Mouse (Mus musculus) ZHBTc4 (cell line): ENCODE data around the gene Tmem30b.
A peak's percentile ranks its signal among the peaks of the same experiment; 100 is the strongest.

ENCODE experiments used
- DNase-seq: peaks from one replicate; pipeline ENCODE4 v3.0.0-alpha.2; 2011; ENCODE audit warnings: low read depth, low spot score

Tmem30b gene

GRCm38 (mm10) chr12:73517022-73517709, 29.0 kb downstream of the Tmem30b start:
- DNase-seq = peak; percentile 79

DNA sequence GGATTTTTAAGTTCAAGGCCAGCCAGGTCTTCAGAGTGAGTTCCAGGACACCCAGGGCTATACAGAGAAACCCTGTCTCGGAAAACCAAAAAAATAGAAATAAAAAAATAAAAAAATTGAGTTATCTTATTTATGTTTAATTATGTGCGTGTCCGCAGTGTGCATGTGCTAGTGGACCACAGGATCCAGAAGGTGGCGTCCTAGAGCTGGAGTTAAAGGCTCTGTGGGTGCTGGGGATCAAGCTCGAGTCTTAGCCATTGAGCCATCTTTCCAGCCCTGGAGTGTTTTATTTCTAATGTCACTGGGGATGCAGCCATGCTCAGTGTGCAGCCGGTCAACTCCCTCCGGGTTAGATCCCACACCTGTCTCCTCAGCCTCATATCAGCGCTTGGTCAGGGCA, 29.7 kb downstream of the Tmem30b start:
- DNase-seq = peak; percentile 53

DNA sequence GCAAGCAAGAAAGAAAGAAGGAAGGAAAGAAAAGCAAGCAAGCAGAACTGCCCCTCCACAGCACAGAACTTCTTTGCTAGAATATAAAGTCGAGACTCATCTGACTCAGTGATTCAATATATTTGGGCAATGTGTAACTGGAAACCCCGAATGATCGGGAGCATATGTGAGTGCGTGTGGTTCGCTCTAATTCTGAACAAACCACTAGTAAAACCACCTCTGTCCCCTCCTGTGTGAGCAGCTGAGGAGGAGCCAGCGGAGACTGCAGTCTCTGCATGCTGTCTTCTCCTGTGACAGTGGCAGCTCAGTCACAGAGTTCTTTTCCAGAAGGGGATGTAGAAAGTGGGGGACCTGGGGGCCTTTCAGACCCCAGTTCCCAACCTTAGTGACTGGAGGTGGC, 31.5 kb downstream of the Tmem30b start:
- DNase-seq = no peak

GRCm38 (mm10) chr12:73513958-73514357, 32.2 kb downstream of the Tmem30b start:
- DNase-seq = no peak

DNA sequence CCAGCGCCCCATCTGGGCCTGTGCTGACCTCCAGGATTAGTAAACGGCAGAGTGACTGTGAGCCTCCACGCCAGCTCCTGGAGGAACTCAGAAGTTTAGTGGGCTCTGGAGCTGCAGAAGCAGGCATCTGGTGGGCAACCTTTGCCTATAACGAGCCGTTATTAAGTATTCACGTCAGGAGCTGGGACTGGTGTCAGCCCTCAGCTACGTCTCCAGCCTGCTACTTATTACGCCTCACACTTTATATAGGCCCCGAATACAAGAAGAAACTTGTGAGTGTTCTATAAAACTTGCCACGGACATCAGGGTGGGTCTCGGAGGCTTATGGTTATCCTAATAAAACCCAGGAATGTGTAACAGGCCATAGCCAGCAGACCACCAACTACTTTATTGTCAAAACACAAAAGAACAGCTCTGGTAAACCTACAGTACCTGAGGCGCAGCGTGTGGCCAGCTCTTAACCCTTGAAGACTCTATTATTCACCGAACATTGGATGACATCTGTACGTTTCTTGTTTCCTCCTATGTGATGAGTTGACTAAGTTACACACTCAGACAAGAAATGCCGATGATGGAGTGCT, 34.6 kb downstream of the Tmem30b start:
- DNase-seq = no peak

DNA sequence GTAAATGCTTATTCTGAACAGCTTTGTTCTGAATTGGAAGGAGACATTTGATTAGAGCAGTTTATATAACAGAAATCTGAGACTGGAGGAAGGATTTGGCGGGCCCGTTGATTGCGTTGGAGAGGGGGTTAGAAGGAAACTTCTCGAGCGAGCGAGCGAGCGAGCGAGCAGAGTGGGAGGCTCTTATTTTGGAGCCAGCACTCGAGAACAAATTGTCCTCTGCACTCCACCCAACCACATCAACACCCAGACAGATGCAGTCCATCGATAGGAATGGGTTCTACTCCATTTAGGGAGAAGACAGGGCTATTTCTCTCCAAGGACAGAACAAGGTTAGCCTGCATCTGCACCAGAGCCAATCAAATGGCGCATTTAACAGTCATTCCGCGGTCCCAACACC, 39.1 kb downstream of the Tmem30b start:
- no peak for DNase-seq

- no peak for DNase-seq
Measured at GRCm38 (mm10) chr12:73506648-73507047, 39.5 kb downstream of the Tmem30b start.

- no peak for DNase-seq
Measured at GRCm38 (mm10) chr12:73500689-73501326, 45.4 kb downstream of the Tmem30b start.

- no peak for DNase-seq
Measured at GRCm38 (mm10) chr12:73495172-73495571, 51.0 kb downstream of the Tmem30b start.

GRCm38 (mm10) chr12:73493929-73494530, 52.2 kb downstream of the Tmem30b start:
- DNase-seq = no peak
